Mouse (Mus musculus): ENCODE measurements at regions not wholly inside any gene's neighbourhood (a gene's known extent, or its start where the extent isn't known, plus 50 kb on each side); places are given as distances from the start of the nearest gene placed in this dataset.

DNA sequence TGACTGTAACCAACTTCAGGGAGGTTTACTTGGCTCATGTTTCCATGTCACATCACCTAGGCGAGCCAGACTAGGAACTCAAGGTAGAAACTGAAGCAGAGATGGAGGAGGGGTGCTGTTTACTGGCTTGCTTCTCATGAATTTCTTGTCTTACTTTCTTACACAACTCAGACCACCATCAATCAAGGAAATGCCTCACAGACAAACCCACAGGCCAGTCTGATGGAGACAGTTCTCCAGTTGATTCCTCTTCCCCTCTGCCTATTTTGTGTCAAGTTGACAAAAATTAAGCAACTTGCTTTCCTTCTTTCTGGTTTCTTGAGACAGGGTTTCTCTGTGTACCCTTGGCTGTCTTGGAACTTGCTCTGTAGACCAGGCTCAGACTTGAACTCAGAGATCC, 83.8 kb upstream of the Phip start:
- DNase-seq (ENCODE audit: extremely low spot score, low spot score), result no peak

GRCm38 (mm10) chr9:83056208-83056607, 80.9 kb upstream of the Phip start:
- 94% methylated on average over 4 of the region's 4 CpGs for WGBS
- Histone ChIP-seq H3K27ac (no peak overlapping the region), H3K4me1 (peaks cover 4% of the 10 kb centered on the region; the same call in 1 of the 2 replicates), H3K4me3 (no peak overlapping the region), H3K9me3 (no peaks in the 10 kb centered on the region), H3K27me3 (ENCODE audit: poor library complexity, severe bottlenecking) (no peaks in the 10 kb centered on the region), H3K36me3 (replicated peaks) (no peaks in the 10 kb centered on the region)
- DNase-seq (ENCODE audit: extremely low spot score, low spot score), result no peak

More for the DNA sequence above, 83.8 kb upstream of the Phip start:
- Histone ChIP-seq H3K27me3 (ENCODE audit: poor library complexity, severe bottlenecking) (no peaks in the 10 kb centered on the region), H3K36me3 (replicated peaks) (no peaks in the 10 kb centered on the region), H3K9me3 (no peaks in the 10 kb centered on the region), H3K4me1 (peaks cover 12% of the 10 kb centered on the region; the same call in 1 of the 2 replicates), H3K27ac (no peak overlapping the region), H3K4me3 (no peak overlapping the region)
- 91% methylated on average over 1 of the region's 1 CpGs for WGBS

GRCm38 (mm10) chr9:83051666-83052065, 76.3 kb upstream of the Phip start:
- Histone ChIP-seq H3K27me3 (ENCODE audit: poor library complexity, severe bottlenecking) (no peaks in the 10 kb centered on the region), H3K27ac (peak overlapping the region; percentile 30; the same call in 1 of the 2 replicates), H3K36me3 (replicated peaks) (no peaks in the 10 kb centered on the region), H3K4me3 (no peak overlapping the region), H3K9me3 (no peaks in the 10 kb centered on the region), H3K4me1 (peaks cover 25% of the 10 kb centered on the region)
- no peak for DNase-seq (ENCODE audit: extremely low spot score, low spot score)
- WGBS, result 69% methylated on average over 7 of the region's 7 CpGs

GRCm38 (mm10) chr9:83047567-83048238, 72.4 kb upstream of the Phip start:
- no peaks in the 10 kb centered on the region for H3K9me3 ChIP-seq
- H3K36me3 ChIP-seq (replicated peaks), result no peaks in the 10 kb centered on the region
- 62% methylated on average over 12 of the region's 12 CpGs for WGBS
- peaks cover 33% of the 10 kb centered on the region for H3K4me1 ChIP-seq
- H3K27ac ChIP-seq, result no peak overlapping the region
- no peak overlapping the region for H3K4me3 ChIP-seq
- DNase-seq (ENCODE audit: extremely low spot score, low spot score), result no peak
- no peaks in the 10 kb centered on the region for H3K27me3 ChIP-seq (ENCODE audit: poor library complexity, severe bottlenecking)

- no peaks in the 10 kb centered on the region for H3K27me3 ChIP-seq (ENCODE audit: poor library complexity, severe bottlenecking)
- WGBS, result 90% methylated on average over 3 of the region's 3 CpGs
Measured at GRCm38 (mm10) chr9:83046035-83046434, 70.7 kb upstream of the Phip start.

DNA sequence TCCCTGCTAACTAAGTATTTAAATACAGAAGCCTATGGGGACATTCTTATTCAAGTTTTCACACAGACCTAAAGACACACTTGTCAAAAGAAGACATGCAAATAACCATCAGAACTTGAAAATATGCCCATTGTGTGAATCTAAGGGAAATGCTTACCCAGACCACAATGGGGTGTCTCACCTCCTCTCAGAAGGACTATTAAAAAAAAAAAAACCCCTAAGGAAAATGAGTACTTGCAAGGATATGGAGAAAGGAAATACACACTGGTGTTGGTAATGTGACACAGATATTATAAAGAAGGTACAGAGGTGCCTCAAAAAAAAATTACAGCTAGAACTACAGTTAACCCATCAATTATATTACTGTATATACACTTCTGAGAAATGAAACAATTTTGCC, 68.5 kb upstream of the Phip start:
- H3K27ac ChIP-seq, result no peak overlapping the region
- H3K36me3 ChIP-seq (replicated peaks), result no peaks in the 10 kb centered on the region
- H3K4me1 ChIP-seq, result peaks cover 19% of the 10 kb centered on the region
- no peaks in the 10 kb centered on the region for H3K27me3 ChIP-seq (ENCODE audit: poor library complexity, severe bottlenecking)
- no peaks in the 10 kb centered on the region for H3K9me3 ChIP-seq
- H3K4me3 ChIP-seq, result no peak overlapping the region
- DNase-seq (ENCODE audit: extremely low spot score, low spot score), result no peak

More at GRCm38 (mm10) chr9:83046035-83046434, 70.7 kb upstream of the Phip start:
- Histone ChIP-seq H3K4me3 (no peak overlapping the region), H3K27ac (no peak overlapping the region), H3K4me1 (peaks cover 29% of the 10 kb centered on the region), H3K9me3 (no peaks in the 10 kb centered on the region), H3K36me3 (replicated peaks) (no peaks in the 10 kb centered on the region)
- no peak for DNase-seq (ENCODE audit: extremely low spot score, low spot score)

DNA sequence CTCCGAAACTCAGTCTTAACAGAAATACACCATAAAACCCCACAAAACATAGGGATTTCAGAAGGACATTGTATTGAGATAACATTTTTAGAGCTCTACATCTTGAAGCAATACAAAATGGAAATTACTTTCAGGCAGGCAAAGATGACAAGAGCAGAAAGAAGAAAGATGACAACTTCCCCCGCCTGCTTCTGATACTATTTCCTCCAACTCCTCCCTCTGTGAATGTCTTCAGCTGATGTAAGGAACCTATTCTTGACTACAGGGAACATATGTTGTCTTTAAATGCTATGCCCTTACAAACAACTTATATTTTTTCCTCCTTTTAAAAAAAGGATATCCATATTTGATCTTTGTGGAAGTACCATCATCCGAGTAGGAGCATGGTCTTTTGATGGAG, 66.0 kb upstream of the Phip start:
- WGBS, result 93% methylated on average over 3 of the region's 3 CpGs
- Histone ChIP-seq H3K9me3 (no peaks in the 10 kb centered on the region), H3K27ac (no peak overlapping the region), H3K36me3 (replicated peaks) (no peaks in the 10 kb centered on the region), H3K4me1 (peaks cover 8% of the 10 kb centered on the region), H3K4me3 (no peak overlapping the region), H3K27me3 (ENCODE audit: poor library complexity, severe bottlenecking) (no peaks in the 10 kb centered on the region)
- no peak for DNase-seq (ENCODE audit: extremely low spot score, low spot score)

DNA sequence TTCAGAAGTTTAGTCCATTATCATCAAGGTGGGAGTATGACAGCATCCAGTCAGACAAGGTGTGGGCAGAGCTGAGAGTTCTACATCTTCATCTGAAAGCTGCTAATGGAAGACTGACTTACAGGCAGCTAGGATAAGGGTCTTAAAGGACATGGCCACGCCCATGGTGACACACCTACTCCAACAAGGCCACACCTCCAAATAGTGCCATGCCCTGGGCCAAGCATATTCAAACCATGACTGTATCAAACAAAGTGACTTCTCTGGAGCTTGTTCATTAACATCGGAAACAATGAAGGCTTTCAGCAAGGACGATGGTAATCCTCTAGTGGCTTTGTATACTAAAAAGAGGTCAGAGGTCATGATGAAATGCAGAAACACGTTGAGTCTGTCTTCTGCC, 65.4 kb upstream of the Phip start:
- H3K4me1 ChIP-seq, result peaks cover 8% of the 10 kb centered on the region
- no peak overlapping the region for H3K4me3 ChIP-seq
- H3K27ac ChIP-seq, result no peak overlapping the region
- H3K27me3 ChIP-seq (ENCODE audit: poor library complexity, severe bottlenecking), result no peaks in the 10 kb centered on the region
- no peak for DNase-seq (ENCODE audit: extremely low spot score, low spot score)
- H3K9me3 ChIP-seq, result no peaks in the 10 kb centered on the region
- no peaks in the 10 kb centered on the region for H3K36me3 ChIP-seq (replicated peaks)
- 65% methylated on average over 4 of the region's 4 CpGs for WGBS

- no peaks in the 10 kb centered on the region for H3K9me3 ChIP-seq
- no peak overlapping the region for H3K27ac ChIP-seq
- no peak overlapping the region for H3K4me3 ChIP-seq
- H3K36me3 ChIP-seq (replicated peaks), result no peaks in the 10 kb centered on the region
- DNase-seq (ENCODE audit: extremely low spot score, low spot score), result no peak
- H3K4me1 ChIP-seq, result no peaks in the 10 kb centered on the region
- no peaks in the 10 kb centered on the region for H3K27me3 ChIP-seq (ENCODE audit: poor library complexity, severe bottlenecking)
- WGBS, result 92% methylated on average over 4 of the region's 4 CpGs
Measured at GRCm38 (mm10) chr9:83037261-83038119, 62.2 kb upstream of the Phip start.

All from forebrain, embryonic 10.5 days (tissue).